Mouse (Mus musculus) A20 (cell line): ENCODE measurements at regions not wholly inside any gene's neighbourhood (a gene's known extent, or its start where the extent isn't known, plus 50 kb on each side); places are given as distances from the start of the nearest gene placed in this dataset.

Source experiments
- DNase-seq: peaks from one replicate; pipeline ENCODE4 v3.0.0-alpha.2; 2011; ENCODE audit warnings: low read depth, low spot score

DNA sequence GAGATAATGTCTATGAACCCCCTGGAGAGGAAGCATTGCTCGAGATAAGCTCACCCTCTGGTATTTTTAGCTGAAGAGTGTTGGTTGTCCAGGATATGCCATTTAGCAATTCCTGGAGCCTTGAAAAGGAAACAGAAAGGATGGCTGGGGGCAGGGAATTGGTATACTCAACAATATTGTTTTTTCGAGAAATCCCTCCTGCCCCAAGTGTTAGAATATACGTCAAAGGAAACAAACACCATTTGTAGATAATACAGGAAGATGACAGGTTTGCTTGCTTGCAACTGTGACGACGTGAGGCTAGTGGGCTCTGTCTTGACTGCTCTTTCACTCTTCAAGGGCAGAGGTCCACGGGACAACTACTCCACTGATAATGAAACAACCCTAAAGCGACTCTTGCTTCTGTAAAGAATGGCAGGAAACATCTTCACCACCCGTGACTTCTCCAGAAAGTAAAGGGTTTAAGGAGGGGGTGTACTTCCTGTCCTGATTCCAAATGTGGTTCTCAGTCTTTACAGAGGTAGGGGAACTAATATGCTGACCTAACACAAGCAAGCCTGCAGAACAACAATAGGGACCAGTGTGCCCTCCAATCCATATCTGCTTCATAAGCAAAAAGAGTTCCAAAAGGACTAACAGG is 270.3 kb downstream of the Ets1 start:
- DNase-seq, result no peak

DNA sequence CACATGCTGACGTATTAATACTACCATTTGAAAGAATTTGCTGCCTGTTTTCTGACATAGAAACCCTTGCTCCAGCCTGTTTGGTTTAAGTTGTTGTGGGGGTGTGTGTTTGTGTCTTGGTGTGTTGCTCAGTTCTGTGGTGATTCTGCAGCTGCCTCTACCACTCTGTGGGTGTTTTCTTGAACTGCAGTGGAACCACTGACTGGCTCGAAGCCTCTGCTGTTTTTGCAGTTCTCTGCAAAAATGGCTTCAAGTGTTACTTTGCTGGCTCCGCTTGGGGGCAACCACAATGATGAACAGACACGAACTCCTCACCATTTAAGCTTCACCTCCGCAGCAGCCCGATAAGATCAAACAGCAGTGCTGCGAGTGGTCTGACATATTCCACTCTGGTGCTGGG is 274.6 kb downstream of the Ets1 start:
- no peak for DNase-seq

DNA sequence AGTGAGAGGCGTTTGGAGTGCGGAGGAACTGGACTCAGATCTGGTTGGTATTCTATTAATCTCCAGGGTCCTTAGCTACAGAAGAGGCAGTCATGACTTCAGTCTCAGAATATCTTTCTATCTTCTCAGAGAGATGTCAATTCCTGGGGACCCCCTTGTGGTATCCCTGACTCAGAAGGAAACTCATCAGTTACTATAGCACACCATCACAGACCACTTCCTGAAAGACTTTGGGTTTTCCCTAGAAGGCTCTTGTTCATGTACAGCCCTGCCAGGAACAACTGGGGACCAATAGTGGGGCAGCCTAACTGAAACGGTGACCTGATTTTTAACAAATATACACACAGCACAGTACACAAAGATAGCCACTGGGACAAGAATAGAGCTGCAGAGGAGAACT is 279.6 kb downstream of the Ets1 start:
- DNase-seq, result peak; percentile 63

DNA sequence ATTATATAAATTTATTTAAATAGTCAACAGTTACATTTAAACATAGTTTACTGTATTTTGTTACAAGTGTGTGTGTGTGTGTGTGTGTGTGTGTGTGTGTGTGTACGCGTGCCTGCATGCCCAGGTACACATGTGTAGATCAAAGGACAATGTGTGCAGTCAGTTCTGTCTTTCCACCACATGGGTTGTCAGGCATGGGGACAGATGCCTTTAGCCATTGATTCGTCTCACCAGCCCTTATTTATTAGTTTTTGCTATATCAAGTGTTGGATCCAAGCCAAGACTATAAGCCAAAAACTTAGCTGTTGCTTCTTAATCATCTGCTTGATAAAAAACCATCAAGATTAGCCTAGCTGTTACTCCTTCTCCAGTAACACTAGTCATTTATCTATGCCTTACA is 280.7 kb downstream of the Ets1 start:
- DNase-seq, result no peak

DNA sequence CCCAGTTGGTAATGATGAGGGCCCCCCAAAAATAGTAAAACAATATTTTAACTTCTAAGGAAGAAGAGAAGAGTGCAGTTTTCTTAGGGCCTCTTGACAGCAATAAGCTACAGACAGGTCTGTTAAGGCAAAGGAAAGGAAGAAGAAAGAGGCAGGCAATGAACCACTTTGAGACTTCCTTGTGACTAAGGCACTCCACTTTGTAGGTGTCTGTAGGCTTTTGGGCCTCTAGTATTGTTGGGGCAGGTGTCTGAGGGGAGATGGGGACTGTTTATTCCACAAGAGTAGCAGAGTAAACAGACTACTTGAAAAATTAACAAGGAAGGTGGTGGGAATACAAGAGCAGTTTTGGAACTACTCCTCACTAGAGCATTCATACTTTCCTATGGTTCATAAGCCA is 287.9 kb downstream of the Ets1 start:
- no peak for DNase-seq

DNA sequence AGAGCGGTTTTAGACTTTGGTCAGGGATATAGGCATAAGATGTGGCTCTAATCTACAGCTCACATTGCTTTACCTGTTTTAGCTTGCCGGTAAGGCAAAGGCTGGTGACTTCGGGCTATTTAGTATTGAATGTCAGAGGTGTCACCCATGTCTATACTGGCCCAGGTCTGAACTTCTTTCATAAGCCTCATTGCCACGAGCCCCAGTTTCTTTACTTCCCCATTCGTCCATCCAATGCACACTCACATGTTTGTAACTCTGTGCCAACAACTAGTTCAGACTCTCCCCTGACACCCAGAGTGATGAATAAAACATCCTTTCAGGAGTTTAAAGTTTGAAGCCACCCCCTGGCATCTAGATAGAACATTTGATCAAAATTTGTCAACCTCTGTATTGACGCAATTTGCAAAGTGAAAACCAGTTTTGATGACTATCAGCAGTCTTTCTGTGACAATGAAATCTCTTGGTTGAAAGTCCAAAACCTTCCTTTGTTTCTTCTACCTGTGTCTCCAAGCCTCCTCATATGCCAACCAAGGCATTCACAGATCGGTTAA is 288.4 kb downstream of the Ets1 start:
- DNase-seq, result no peak

DNA sequence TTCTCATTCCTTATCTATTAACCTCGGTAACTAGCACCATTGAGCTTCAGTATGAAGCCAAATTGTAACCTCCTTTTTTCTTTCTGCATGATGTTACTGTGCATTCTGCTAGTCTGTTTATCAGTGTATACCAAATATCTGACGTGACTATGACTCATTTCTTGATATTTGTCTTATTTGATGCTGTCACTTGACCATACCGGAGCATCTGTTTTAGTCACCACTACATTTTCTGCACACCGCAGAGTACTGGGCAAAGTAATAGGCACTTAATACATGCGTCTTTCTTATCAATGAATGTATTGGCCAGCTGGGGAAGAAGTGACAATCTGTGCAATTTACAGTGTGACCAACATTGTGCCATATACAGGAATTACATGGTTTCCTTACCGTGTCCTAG is 289.0 kb downstream of the Ets1 start:
- DNase-seq, result no peak

DNA sequence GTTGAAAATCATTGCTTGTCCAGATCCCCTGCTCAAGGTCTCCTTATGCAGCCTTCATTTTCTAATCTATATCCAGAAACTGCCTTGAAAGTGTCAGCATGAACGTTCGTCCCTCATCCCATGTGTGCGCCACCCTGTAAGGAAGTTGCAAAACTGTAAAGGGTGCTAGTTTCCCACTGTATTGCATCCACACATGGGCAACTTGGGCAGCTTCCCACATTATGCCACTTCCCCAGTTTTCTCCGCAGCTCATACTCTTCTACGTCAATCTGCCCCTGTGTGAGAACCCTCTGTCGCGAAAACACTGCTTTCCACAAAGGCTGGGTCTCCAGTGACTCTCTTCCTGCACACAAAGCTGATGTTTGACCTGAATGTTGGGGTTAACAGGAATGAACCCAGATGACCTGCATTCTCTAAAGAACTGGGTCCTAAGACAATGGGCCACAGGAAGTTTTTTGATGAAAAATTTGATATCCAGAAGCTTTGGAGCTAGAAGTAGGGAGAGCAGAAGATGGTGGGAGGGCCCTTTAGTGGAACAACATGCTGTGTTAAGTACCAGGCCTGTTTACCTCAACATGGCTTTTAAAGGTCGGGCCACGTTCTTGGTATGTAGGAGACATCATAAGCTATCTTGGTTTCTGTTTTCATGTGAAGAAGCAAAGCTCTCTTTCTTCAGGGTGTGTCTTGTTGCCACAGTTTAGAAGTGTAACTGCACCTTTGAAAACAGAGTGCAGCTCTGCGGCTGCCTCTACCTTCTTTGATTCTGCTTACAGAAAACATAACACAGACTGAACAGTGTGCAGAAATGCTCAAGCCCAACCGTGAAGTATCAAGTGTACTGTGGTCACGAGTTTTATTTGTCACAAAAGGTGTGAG is 289.9 kb downstream of the Ets1 start:
- no peak for DNase-seq

DNA sequence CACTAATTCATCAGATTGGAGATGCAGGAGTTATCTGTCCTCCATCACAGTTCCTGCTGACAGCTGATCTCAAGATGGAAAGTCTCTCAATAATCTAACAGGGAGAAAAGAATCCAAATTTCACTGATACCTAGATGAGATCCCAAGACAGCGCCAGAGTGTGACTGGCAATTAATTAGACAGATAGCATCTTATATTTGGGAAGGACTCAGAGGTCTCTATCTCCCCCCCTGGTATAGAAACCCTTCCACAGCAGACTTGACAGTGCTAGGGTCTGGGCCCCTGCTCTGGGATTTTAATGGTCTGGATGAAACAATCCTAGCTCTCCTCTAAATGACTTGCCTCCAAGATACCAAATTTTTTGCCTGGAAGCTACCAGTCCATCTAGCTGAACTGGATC is 291.6 kb downstream of the Ets1 start:
- DNase-seq, result no peak

DNA sequence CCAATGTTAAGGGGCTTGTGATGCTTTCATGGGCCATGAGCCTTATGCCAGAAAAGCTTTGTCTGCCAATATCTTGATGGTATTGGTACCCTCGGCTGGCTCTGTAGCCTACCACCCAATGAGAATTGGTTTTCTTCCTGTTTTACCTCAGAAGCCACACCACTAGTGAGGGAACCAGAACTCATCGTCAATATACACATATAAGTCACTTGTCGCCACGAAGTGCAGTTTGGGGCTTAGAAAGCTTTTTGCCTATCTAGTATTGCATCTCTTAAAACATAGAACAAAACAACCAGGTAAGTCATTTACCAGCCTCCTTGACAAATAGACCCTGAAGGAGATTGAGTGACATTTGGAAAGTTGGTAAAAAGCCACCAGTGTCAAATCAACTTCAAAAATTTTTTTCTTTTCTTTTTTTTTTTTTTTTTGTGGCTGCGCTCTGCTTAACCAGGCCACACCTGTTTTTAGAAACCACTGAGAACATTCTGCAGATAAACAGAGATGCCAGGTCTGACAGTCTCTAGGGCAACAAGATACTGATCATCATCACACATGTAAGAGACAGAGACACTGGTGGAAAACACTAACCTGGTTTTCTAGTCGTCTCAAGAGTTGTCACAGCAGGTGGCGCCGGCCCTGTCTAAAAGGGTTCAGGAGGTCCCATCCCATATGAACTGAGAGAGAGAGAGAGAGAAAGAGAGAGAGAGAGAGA is 292.4 kb downstream of the Ets1 start:
- no peak for DNase-seq

DNA sequence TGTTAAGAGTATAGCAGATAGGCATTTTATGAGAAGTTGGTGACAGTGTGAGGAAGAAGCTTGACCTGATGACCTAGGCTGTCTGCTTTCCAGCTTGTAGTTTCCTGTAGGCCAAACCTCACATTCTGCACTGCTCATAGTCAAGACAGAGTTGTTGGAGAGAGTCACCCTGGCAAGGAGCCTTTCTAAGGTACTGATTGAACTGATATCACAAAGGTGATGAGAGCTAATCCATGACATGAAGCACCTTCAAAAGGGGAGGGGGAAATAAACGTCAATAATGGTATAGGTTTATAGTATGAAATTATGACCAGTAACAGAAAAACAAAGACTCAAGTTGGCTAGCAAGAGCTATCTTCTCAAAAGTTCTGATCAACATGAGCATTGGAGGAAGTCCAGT is 293.3 kb downstream of the Ets1 start:
- no peak for DNase-seq

DNA sequence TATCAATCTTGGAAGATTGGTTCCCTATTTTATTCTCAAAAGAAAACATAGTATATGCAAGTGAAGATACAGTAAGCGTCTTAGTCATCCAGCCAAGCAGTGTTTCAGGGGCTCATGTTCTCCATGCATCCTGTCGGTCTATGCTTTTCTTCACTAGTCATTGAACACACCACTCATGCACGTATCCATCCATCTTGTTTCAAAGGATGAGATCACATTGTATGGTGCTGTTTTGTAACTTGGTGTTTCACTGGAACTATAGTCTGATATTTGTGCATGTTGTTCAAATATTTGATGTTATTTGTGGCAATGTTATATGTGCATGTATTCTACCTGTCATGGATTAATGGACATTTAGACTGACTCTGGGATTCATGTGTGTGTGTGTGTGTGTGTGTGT is 293.8 kb downstream of the Ets1 start:
- no peak for DNase-seq

DNA sequence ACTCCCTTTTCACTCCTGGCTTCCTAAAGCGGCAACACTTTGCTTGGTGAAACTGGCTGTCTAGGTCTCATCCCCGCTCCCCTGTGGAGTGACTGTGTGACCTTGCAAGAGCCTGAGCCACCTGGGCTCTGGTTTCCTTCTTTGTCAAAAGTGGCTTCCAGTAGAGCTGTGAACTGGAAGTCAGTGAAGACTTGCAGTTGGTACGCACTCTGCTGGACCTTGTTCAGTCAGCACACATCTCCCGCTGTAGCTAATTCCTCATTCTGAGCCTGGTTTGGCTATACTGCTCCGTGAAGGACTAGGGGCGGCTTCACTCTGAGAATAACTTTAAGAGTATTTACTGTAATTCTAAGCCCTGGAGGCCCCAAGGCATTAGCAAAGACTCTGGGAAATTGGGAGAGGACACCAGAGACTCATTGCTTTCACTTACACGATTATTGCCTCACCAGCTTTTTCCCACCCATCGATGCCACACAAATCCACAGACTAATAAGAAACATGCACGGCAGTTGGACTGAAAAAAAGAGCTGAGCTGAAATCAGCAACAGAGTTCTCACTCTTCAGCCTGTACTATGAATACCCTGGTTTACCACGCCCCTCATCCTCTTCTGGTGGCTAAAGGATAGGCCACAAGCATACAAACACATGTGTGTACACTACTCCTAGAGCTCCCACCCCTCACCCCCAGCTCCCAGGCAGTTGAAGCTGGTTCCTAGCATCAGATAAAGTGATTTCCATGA is 295.4 kb downstream of the Ets1 start:
- no peak for DNase-seq

DNA sequence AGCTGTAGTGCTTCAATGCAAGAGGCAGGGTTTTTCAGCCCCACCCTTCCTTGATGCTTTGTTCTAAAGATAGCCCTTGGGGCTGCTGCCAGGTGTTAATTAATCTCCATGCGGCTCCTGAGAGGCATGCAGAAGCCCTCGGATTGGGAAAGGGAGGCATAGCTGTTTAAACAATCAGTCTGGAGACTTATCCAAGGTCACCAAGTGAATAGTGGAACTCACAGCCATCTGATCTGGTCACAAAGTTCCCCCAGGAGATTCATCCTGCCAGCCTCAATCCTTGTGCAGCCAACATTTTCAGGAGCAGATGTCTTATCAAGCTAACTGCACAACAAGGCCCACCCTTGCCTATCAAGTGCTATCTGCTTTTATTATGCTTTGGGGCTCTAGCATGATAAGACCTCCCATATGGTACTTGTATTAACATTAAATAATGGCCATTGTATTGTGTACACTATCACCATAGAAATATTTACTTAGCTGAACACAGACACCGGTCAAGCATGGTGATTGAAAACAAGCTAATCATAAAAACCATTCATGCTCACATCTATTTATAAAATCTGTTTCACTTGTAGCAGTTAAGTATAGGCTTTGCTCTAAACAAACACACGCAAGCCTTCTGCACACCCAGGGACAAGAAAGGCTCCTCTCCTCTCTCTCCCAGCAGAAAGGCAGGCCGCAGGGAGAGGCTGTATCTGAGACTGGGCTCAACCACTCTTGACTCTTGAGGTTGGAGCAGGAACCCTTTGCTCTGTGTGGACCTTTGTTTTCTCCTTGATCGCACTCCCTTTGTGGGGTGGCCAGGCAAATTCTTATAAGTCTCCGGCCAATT is 297.4 kb downstream of the Ets1 start:
- DNase-seq, result no peak

DNA sequence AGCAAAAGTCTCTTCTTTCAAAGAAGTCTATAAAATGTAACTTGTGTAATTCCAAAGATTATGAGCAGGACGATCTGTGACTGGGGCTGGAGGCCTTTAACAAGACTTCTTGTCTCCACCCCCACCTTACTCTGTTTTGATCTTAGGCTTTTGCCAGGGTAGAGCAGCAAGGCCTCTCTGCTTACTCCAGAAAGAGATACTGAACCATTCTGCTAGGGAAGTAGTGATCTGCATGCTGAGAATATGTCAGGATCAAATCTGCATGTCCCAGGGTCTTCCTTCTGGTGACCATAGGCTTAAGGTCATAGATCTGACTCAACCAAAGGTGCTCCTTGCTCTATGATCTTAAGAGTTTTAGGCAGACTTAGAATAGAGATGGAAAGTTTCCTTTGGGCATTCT is 298.4 kb downstream of the Ets1 start:
- DNase-seq, result no peak

DNA sequence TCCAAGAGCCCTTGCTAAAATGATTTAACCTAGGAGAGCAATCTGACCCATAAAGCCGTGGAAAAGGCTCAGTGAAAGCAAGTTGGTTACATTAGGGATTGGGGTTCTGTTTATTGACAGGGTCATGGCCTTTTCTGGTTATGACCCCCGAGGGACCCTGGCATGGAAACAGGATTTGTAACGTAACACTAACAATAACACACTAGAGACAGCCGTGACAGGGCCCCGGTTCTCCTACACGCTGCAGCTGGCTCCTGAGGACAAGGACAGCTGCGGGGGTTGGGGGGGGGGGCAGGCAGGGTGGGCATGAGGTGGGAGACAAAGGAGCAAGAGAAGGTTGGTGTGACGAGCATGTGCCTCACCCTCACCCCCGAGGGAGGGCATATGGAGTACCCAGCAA is 300.4 kb downstream of the Ets1 start:
- no peak for DNase-seq

DNA sequence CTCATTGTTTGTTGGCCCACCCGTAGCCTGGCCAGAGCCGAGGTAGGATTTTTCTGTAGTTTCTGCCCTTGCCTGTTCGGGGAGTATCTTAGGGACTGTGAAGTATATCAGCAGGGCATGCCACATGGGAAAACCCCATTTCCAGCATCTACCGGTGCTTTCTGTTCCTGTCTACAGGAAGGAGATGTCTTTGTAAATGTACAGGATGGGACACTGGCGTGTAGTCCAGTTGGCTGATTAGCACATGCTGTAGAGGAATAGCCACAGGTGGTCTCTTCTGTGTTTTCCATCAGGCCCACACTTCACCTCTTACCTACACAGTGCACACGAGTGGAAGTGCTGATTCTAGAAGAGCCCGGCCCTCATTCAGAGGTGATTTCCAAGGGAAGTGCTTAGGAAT is 301.4 kb downstream of the Ets1 start:
- DNase-seq, result no peak

DNA sequence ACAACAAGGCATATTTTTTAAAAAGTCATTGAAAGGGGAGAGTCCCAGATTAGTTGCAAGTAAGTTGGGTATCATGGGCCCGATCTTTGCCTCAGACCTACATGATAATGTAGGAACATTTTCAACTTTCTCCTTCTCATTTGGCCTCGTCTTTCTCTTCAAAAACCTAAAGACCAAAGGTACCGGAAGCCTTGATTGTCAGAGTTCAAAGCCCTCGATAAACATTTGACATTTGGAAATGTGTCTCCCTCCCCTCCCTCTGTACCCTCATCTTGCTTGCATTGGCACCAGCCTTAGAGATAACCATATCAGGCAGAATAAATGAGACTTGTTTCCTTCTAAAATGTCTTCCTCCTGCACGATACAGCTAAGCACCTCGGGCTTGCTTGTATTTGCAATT is 302.8 kb downstream of the Ets1 start:
- DNase-seq, result no peak

DNA sequence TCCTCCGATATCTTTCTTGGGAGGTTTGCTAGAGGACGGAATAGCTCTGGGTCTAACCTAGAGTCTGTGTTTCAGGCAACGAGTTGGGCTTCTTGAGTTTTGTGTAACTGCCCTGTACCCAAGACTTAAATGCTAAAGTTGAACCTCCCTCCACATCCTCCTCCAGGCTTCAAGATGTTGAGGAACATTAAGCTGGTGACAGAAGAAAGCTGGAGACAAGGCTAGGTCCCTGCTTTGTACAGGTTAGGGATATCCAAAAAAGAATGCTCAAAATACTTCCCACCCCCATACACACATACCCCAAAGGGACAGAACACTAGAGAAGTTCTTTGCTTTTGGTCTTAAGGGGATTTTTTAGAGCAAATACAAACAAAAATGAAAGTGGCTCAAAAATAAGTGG is 303.6 kb downstream of the Ets1 start:
- DNase-seq, result peak; percentile 30

DNA sequence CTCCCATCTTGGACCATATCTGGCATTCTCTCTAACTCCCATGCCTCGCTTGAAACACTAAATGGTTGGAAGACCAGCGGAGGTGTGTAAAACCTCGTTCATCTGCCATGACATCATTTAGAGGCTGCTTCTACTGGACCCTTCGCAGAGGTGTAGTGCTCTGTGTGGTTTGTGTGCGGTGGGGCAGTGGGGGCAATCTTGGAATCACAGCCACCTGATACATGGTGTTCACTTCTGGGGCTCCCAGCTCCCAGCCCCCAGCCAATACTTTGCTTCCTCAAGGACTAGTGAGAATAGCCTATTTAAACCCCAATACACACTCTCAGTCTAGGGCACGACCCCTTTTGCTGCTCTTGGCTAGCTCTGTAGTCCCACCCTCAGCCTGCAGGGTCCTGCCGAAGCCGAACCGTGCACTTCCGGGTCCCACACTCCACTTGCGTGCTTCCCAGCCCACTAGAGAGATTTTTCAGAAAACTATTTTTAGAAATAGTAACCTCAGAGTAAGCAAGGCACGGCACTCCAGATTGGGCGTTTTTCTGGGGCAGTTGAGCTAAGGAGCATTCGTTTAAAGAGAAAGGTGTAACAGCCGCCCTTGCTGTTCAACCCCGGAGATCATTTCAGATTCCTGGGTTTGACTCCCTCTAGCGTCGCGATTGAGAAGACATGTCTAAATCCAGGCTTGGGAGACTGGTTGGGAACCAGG is 304.2 kb downstream of the Ets1 start:
- DNase-seq, result peak; percentile 85
